Mouse (Mus musculus): ENCODE results near the gene Flnb. TPM values are rescaled to one million over a fixed set of nuclear protein-coding genes. Genes with fewer than 3 reads are reported as not detected.

Gene Flnb
- polyA plus RNA-seq, 1 experiment from 2014 or later = 10.5 TPM

DNA sequence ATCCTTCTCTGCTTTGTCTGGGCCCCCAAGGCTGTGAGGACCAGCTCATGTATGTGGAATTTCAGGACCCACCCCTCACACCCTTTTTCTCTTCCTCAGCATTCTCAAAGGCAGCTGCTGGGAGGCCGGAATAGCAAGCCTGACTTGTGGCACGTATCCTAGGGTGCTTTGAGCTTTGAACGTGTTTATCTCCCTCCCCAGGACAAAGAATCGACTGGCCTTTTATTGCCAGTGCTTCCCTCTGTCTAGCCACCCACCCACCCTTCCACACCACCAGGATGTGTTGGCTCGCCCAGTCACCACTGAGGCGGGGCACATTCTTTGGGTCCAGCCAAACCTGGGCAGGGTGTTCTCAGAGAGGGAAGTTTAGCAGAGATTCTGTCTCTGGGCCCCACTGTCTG, 136.3 kb downstream of the Flnb start:
- H3K27ac ChIP-seq (ENCODE audit: low read length) = no peak overlapping the region
- H3K4me1 ChIP-seq (replicated peaks; ENCODE audit: control insufficient read depth, insufficient read depth, low read length) = no peaks in the 10 kb centered on the region

GRCm38 (mm10) chr14:7956427-7956826, 138.7 kb downstream of the Flnb start:
- Histone ChIP-seq H3K4me1 (replicated peaks; ENCODE audit: control insufficient read depth, insufficient read depth, low read length) (no peaks in the 10 kb centered on the region), H3K27ac (ENCODE audit: low read length) (no peak overlapping the region), H3K27me3 (replicated peaks; ENCODE audit: control insufficient read depth, insufficient read depth, low read length) (no peaks in the 10 kb centered on the region), H3K9ac (replicated peaks; ENCODE audit: low read depth, low read length) (no peak overlapping the region), H3K4me3 (replicated peaks; ENCODE audit: low read length) (no peak overlapping the region), H3K9me3 (ENCODE audit: control insufficient read depth, low read length) (no peaks in the 10 kb centered on the region), H3K36me3 (ENCODE audit: control insufficient read depth, insufficient read depth) (peaks cover 3% of the 10 kb centered on the region; the same call in 1 of the 2 replicates), H3K4me2 (ENCODE audit: low read length) (no peak overlapping the region)
- no peak for ATAC-seq
- 87% methylated on average over 10 of the region's 10 CpGs for WGBS

More for the DNA sequence above, 136.3 kb downstream of the Flnb start:
- WGBS = 23% methylated on average over 6 of the region's 6 CpGs
- Histone ChIP-seq H3K9ac (replicated peaks; ENCODE audit: low read depth, low read length) (no peak overlapping the region), H3K4me3 (replicated peaks; ENCODE audit: low read length) (no peak overlapping the region), H3K9me3 (ENCODE audit: control insufficient read depth, low read length) (no peaks in the 10 kb centered on the region), H3K27me3 (replicated peaks; ENCODE audit: control insufficient read depth, insufficient read depth, low read length) (no peaks in the 10 kb centered on the region), H3K36me3 (ENCODE audit: control insufficient read depth, insufficient read depth) (peaks cover 9% of the 10 kb centered on the region), H3K4me2 (ENCODE audit: low read length) (no peak overlapping the region)
- no peak for ATAC-seq

DNA sequence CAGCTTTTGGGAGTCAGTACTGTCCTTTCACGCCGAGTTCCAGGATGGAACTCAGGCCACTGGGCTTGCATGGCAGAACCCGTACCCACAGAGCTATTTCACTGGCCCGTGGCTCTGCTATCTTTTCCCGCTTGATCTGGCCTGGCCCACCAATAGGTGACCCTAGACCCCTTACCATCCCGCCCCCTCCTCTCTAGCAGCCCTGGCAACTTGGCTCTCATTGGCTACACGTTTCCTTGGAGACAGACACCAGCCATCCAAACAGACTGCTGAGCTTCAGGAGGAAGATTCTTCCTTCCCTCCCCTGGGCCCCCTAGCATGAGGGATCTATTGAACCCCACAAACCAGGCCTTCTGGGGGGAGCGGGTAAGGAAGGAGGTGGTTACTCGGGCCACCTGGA, 139.3 kb downstream of the Flnb start, which contains the start of gene Gm45521:
Gene Gm45521, plus strand, starts transcription at position 240 of the 400 bp plus-strand sequence.
- whole genome bisulfite sequencing = 48% methylated on average over 9 of the region's 9 CpGs

GRCm38 (mm10) chr14:7960616-7961015, 142.9 kb downstream of the Flnb start:
- no peak overlapping the region for H3K27ac ChIP-seq (ENCODE audit: low read length)
- H3K36me3 ChIP-seq (ENCODE audit: control insufficient read depth, insufficient read depth) = no peaks in the 10 kb centered on the region
- WGBS = 52% methylated on average over 11 of the region's 11 CpGs
- no peak overlapping the region for H3K4me2 ChIP-seq (ENCODE audit: low read length)
- no peak overlapping the region for H3K9ac ChIP-seq (replicated peaks; ENCODE audit: low read depth, low read length)
- no peaks in the 10 kb centered on the region for H3K9me3 ChIP-seq (ENCODE audit: control insufficient read depth, low read length)
- H3K4me1 ChIP-seq (replicated peaks; ENCODE audit: control insufficient read depth, insufficient read depth, low read length) = no peaks in the 10 kb centered on the region
- H3K27me3 ChIP-seq (replicated peaks; ENCODE audit: control insufficient read depth, insufficient read depth, low read length) = no peaks in the 10 kb centered on the region
- H3K4me3 ChIP-seq (replicated peaks; ENCODE audit: low read length) = no peak overlapping the region
- peak; percentile 44; the same call in 1 of the 2 replicates for ATAC-seq

More for the DNA sequence above, 139.3 kb downstream of the Flnb start, which contains the start of gene Gm45521:
- Histone ChIP-seq H3K4me2 (ENCODE audit: low read length) (no peak within 1 kb of the TSS), H3K9ac (replicated peaks; ENCODE audit: low read depth, low read length) (no peak within 1 kb of the TSS), H3K4me3 (replicated peaks; ENCODE audit: low read length) (no peak within 1 kb of the TSS), H3K4me1 (replicated peaks; ENCODE audit: control insufficient read depth, insufficient read depth, low read length) (no peaks in the 10 kb centered on the region), H3K9me3 (ENCODE audit: control insufficient read depth, low read length) (no peaks in the 10 kb centered on the region), H3K36me3 (ENCODE audit: control insufficient read depth, insufficient read depth) (no peaks in the 10 kb centered on the region), H3K27me3 (replicated peaks; ENCODE audit: control insufficient read depth, insufficient read depth, low read length) (no peaks in the 10 kb centered on the region), H3K27ac (ENCODE audit: low read length) (no peak within 1 kb of the TSS)
- peak; percentile 16; the same call in 1 of the 2 replicates for ATAC-seq

DNA sequence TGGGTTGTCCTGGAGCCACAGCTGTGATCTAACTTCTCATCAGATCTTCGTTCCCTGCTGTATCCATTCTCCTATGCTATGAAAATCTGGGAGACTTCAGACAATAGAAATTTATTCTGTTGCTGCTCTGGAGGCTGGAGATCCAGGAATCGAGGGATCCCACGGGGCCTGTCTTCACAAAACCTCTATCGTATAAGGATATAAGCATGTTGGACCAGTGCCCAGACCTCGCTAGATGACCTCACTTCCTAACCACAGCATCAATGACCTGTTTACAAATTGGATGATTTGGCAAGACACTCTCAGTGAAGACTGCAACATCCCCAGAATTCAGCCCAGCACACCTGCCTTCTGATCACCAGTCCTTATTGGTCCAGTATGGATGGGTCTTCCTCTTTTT, 144.0 kb downstream of the Flnb start:
- no peak overlapping the region for H3K9ac ChIP-seq (replicated peaks; ENCODE audit: low read depth, low read length)
- no peaks in the 10 kb centered on the region for H3K27me3 ChIP-seq (replicated peaks; ENCODE audit: control insufficient read depth, insufficient read depth, low read length)
- 31% methylated on average over 5 of the region's 5 CpGs for WGBS
- no peaks in the 10 kb centered on the region for H3K36me3 ChIP-seq (ENCODE audit: control insufficient read depth, insufficient read depth)
- no peak overlapping the region for H3K27ac ChIP-seq (ENCODE audit: low read length)
- no peaks in the 10 kb centered on the region for H3K4me1 ChIP-seq (replicated peaks; ENCODE audit: control insufficient read depth, insufficient read depth, low read length)
- no peak overlapping the region for H3K4me2 ChIP-seq (ENCODE audit: low read length)
- H3K9me3 ChIP-seq (ENCODE audit: control insufficient read depth, low read length) = no peaks in the 10 kb centered on the region
- no peak overlapping the region for H3K4me3 ChIP-seq (replicated peaks; ENCODE audit: low read length)
- no peak for ATAC-seq

- H3K9ac ChIP-seq (replicated peaks; ENCODE audit: low read depth, low read length) = no peak overlapping the region
- no peak overlapping the region for H3K27ac ChIP-seq (ENCODE audit: low read length)
- H3K4me1 ChIP-seq (replicated peaks; ENCODE audit: control insufficient read depth, insufficient read depth, low read length) = no peaks in the 10 kb centered on the region
- no peaks in the 10 kb centered on the region for H3K36me3 ChIP-seq (ENCODE audit: control insufficient read depth, insufficient read depth)
- H3K9me3 ChIP-seq (ENCODE audit: control insufficient read depth, low read length) = no peaks in the 10 kb centered on the region
- 84% methylated on average over 2 of the region's 2 CpGs for WGBS
- H3K27me3 ChIP-seq (replicated peaks; ENCODE audit: control insufficient read depth, insufficient read depth, low read length) = no peaks in the 10 kb centered on the region
- no peak overlapping the region for H3K4me3 ChIP-seq (replicated peaks; ENCODE audit: low read length)
- no peak overlapping the region for H3K4me2 ChIP-seq (ENCODE audit: low read length)
- ATAC-seq = no peak
These were observed 144.9 kb downstream of the Flnb start for GRCm38 (mm10) chr14:7962626-7963025.

- Histone ChIP-seq H3K27ac (ENCODE audit: low read length) (no peak overlapping the region), H3K4me1 (replicated peaks; ENCODE audit: control insufficient read depth, insufficient read depth, low read length) (no peaks in the 10 kb centered on the region), H3K4me3 (replicated peaks; ENCODE audit: low read length) (no peak overlapping the region), H3K36me3 (ENCODE audit: control insufficient read depth, insufficient read depth) (no peaks in the 10 kb centered on the region), H3K27me3 (replicated peaks; ENCODE audit: control insufficient read depth, insufficient read depth, low read length) (no peaks in the 10 kb centered on the region), H3K9me3 (ENCODE audit: control insufficient read depth, low read length) (no peaks in the 10 kb centered on the region), H3K9ac (replicated peaks; ENCODE audit: low read depth, low read length) (no peak overlapping the region), H3K4me2 (ENCODE audit: low read length) (no peak overlapping the region)
- 72% methylated on average over 7 of the region's 7 CpGs for WGBS
- ATAC-seq = no peak
These were observed 145.4 kb downstream of the Flnb start for GRCm38 (mm10) chr14:7963160-7963559.

DNA sequence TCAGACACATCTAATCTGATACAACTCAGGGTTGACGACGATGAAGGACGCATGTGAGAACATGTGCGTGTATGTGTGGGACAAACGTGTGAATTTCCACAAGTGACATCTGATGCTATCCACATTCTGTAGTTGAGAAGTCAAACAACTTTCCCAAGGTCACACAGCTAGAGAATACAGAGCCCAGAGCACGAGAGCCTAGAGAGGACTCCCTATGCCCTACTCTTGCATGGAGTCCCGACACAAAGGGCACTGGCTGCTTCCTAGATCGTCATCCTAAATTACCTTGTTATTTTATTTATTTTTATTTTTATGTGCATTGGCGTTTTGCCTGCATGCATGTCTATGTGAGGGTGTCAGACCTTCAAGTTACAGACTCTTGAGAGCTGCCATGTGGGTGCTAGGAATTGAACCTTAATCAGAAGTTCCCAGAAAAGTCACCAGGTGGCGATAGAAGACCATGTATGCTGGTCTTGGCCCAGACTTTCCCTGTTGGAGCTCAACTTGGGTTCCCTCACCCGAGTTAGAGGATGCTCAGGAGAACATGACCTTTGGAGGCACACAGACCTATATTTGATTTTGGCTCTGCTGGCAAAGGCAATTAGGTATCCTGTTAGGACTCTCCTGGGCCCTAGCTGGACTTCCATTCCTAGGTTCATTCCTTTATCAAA, 146.6 kb downstream of the Flnb start:
- H3K27ac ChIP-seq (ENCODE audit: low read length) = no peak overlapping the region
- H3K9me3 ChIP-seq (ENCODE audit: control insufficient read depth, low read length) = no peaks in the 10 kb centered on the region
- no peaks in the 10 kb centered on the region for H3K27me3 ChIP-seq (replicated peaks; ENCODE audit: control insufficient read depth, insufficient read depth, low read length)
- H3K4me1 ChIP-seq (replicated peaks; ENCODE audit: control insufficient read depth, insufficient read depth, low read length) = no peaks in the 10 kb centered on the region
- WGBS = 54% methylated on average over 11 of the region's 11 CpGs
- H3K9ac ChIP-seq (replicated peaks; ENCODE audit: low read depth, low read length) = no peak overlapping the region
- peak; percentile 73 for ATAC-seq
- no peaks in the 10 kb centered on the region for H3K36me3 ChIP-seq (ENCODE audit: control insufficient read depth, insufficient read depth)
- H3K4me2 ChIP-seq (ENCODE audit: low read length) = no peak overlapping the region
- no peak overlapping the region for H3K4me3 ChIP-seq (replicated peaks; ENCODE audit: low read length)

GRCm38 (mm10) chr14:7971889-7972493, 154.2 kb downstream of the Flnb start:
- no peaks in the 10 kb centered on the region for H3K9me3 ChIP-seq (ENCODE audit: control insufficient read depth, low read length)
- H3K4me2 ChIP-seq (ENCODE audit: low read length) = no peak overlapping the region
- no peaks in the 10 kb centered on the region for H3K4me1 ChIP-seq (replicated peaks; ENCODE audit: control insufficient read depth, insufficient read depth, low read length)
- WGBS = 69% methylated on average over 10 of the region's 10 CpGs
- H3K4me3 ChIP-seq (replicated peaks; ENCODE audit: low read length) = no peak overlapping the region
- H3K9ac ChIP-seq (replicated peaks; ENCODE audit: low read depth, low read length) = no peak overlapping the region
- H3K27me3 ChIP-seq (replicated peaks; ENCODE audit: control insufficient read depth, insufficient read depth, low read length) = no peaks in the 10 kb centered on the region
- no peak for ATAC-seq
- H3K27ac ChIP-seq (ENCODE audit: low read length) = no peak overlapping the region
- no peaks in the 10 kb centered on the region for H3K36me3 ChIP-seq (ENCODE audit: control insufficient read depth, insufficient read depth)

All from forebrain, embryonic 16.5 days (tissue).